Mouse (Mus musculus): ENCODE data around the gene Chp2.
"Not testable (repeated sequence)": the region's sequence is repeated elsewhere in the genome, so short reads cannot be mapped to it uniquely, and the experiment has no call there.

Chp2 gene

DNA sequence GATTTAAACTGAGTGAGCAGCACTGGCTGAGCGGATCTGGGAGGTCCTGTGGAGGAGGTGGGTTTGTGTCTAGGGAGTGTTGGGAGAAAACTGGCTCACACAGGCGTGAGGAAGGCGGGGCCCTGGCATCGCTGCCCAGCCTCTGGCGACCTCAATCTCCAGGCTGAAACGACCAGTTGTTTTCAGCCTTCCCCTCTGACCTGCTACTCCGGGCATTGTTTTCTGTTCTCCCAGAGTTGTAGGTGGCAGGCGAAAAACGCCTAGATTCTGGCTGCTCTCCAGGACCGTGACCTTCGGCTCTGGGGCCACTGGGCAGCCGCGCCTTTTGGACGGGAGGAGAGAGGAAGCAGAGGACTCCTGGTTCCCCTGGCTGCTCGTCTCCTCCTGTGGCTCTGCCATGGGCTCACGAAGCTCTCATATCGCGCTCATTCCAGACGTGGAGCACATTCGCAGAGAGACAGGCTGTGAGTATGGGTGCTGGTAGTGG, at the start of gene Chp2:
Gene Chp2 (plus strand): TSS at position 182 of the 487 bp plus-strand sequence.
- no peak for DNase-seq

DNA sequence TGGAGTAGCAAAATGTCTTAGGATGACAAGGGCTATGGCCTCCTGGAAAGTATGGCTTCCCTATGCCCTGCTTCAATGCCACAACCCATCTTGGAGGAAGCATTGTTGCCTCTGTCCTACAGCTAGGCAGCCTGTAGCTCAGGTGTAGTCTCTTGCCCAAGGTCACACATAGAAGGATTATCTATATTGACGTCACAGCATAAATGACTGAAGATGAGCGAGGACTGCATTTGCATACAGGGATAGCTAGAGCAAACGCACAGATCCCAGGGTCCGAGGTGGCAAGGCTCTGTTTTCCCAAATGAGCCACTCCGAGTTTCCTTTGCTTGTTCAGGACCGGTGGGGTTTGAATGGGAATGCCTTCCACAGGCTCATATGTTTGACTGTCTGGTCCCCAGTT, 48.6 kb upstream of the Chp2 start:
- DNase-seq, result no peak

DNA sequence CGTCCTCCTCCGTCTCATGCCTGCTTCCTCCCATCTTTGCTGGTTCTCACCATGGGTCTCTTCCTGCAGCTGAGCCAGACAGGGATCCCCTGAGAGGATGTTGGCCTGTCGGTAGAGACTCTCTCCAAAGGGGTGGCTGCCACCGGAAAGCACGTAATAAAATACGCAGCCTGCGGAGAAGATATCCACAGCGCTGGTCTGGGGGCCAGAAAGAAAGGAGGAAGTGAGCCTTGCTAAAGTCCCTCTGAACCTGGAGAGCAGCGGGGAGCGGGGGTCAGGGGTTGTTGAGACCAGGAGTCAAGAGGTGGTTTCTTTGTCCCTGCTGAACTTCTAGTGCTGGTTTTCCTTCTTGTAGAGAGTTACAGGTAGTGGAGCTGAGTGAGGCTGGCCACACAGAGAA, 47.7 kb upstream of the Chp2 start:
- no peak for DNase-seq

DNA sequence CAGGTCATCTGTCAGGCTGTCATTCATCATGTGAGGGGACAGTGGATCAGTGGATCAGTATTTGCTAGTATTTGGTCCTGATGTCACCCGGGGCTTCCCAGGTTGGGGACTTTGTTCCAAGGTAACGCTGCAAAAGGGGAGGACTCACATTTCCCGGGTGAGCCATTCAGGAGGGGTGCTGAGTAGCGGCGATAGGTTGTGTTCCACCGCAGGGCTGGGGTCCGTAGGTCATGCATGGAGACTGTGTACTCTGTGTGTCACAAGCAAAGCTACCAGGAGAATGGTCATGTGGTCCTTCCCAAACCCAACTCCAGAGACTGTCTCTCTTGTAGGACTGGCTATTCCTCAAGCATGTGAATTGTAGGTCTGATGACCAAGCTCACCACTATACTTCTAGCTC, 38.6 kb upstream of the Chp2 start:
- no peak for DNase-seq

DNA sequence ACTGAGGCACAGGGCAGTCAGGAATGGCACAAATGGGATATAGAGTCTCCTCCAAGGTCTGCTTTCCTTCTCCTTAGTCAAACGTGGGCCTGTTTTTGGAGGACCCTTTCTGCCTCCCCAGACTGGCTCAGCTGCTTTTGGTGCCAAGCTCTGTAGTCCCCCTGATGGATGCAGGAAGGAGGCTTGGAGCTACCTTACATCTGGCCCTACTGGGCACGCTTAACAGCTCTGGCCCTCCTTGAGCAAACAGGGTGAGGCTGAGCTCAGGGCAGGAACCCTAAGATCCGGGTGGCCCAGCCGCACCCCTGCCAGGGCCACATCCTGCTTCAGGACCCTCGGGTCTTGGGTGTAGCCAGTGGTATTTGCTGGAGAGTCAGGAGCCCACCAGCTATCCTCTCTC, 34.7 kb upstream of the Chp2 start:
- DNase-seq, result no peak

- no peak for DNase-seq
Observed at GRCm38 (mm10) chr7:122186043-122186442, 33.3 kb upstream of the Chp2 start, which contains the start of gene Ern2. Ern2 (minus strand) TSS chr7:122186207.

DNA sequence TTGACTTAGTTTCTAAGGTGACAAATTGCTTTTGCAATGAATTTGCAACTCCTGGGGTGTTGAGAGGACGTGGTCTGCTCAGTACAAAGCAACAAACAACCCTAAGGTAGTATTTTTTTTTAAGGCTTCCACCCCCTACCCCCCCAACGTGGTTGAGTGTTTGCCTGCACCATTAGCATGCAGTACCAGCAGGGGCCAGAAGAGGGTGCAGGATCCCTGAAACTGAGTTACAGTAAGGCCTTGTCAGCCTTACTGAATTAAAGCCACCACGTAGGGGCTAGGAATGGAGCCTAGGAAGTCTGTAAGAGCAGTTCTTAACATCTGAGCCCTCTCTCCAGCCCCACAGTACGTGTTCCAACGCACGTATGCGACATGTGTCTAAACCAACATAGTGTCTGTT, 29.8 kb upstream of the Chp2 start:
- DNase-seq, result peak; percentile 61

GRCm38 (mm10) chr7:122191097-122191496, 28.2 kb upstream of the Chp2 start:
- no peak for DNase-seq

DNA sequence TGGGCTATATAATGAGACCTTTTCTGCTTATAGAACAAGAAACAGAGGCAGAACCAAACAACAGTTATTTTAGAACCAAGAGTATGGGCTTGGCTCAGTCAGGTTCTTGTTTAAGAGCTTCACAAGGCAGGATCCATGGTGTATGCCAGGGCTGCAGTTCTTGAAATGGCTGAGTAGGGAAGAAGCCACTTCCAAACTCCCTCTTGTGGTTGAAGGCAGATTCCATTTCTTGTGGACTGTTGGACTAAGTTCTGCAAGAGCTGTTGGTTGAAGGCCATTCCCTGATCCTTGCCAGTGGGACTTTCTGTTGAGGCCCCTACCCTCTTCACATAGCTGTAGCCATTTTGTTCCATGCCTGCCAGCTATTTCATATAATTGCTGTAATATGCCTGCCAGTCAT, 25.4 kb upstream of the Chp2 start:
- no peak for DNase-seq

DNA sequence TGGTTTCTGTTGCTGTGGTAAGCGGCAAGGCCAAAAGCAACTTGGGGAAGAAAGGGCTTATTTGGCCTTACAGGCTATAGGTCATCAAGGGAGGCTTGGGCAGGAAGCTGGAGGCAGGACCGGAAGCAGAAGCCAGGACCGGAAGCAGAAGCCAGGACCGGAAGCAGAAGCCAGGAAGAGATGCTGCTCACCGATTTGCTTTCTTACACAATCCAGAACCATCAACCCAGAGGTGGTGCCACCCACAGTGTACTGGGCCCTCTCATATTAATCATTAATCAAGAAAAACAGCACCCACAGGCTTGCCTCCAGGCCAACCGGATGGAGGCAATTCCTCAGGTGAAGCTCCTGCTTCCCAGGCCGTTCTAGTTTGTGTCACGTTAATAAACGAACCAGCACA, 22.5 kb upstream of the Chp2 start:
- DNase-seq, result no peak

GRCm38 (mm10) chr7:122197306-122197705, 22.0 kb upstream of the Chp2 start:
- DNase-seq, result peak; percentile 66

- DNase-seq, result peak; percentile 28
Observed at GRCm38 (mm10) chr7:122199296-122199695, 20.0 kb upstream of the Chp2 start.

DNA sequence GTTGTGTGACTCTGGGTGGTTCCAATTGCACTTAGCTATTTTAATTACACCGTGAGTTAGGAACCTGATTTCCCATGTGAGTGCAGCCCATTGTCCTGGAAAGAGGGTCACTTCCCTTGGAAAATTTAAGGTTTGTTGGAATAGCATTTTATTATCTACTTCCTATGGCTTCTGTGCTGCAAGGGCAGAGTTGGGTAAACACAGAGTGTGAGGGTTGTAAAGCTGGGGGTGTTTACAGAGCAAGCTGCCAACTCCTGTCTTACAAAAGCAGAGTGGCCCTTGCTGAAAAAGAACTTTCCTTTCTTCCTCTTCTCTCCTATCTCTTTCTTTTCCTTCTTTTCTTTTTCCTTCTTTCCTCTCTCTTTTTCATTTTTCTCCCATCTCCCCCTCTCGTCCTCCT, 15.4 kb upstream of the Chp2 start:
- no peak for DNase-seq

DNA sequence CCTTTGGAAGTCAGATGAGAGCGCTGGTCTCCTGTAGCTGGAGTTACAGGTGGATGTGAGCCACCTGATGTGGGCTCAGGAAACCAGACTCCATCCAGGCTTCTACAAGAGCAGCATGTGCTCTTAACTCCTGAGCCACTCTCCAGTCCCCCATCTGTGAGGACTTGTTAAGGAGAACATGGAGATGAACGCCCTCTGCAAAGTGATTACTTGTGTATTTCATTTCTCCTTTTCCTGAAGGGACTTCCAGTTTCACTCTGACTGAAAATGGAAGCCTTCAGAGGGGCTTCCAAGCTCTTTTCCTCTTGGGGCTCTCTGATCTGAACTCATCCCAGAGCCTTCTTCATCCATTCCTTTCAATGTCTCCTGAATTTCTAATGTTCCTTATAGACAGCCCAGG, 13.2 kb upstream of the Chp2 start:
- no peak for DNase-seq

DNA sequence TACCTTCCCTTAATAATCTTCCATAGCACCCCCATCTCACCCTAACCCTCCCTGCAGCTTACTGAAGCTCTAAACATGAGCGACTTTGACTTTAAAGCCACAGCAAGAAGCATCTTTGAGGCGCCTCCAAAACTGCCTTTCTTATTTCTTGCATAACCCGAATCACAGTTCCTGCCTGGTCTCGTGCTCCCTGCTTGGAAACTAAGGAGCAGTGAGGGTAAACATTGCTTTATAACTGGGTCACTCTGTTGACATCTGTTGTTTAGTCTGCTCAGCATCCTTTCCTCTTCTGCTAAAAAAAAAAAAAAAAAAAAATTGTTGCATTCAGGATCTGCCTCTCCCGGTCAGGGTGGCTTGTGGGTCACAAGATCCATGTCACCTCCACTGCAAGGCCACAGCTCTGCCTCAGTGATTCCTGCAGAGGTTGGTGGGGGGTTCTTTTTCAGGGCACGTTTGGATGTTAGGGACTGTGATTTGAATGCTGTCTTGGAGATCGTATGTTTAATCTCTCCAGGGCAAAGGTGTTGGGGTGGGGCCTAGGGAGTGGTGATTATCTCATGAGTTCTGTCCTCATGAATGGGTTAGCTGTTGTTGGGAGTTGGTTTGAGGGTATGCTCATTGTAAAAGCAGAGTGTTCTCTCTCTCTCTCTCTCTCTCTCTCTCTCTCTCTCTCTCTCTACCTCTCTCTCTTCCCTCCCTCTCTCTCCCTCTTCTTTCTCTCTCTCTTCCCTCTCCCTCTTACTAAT, 10.8 kb upstream of the Chp2 start:
- no peak for DNase-seq

GRCm38 (mm10) chr7:122226020-122226742, 6.9 kb downstream of the Chp2 start:
- no peak for DNase-seq

GRCm38 (mm10) chr7:122226744-122227143, 7.4 kb downstream of the Chp2 start:
- DNase-seq, result no peak

DNA sequence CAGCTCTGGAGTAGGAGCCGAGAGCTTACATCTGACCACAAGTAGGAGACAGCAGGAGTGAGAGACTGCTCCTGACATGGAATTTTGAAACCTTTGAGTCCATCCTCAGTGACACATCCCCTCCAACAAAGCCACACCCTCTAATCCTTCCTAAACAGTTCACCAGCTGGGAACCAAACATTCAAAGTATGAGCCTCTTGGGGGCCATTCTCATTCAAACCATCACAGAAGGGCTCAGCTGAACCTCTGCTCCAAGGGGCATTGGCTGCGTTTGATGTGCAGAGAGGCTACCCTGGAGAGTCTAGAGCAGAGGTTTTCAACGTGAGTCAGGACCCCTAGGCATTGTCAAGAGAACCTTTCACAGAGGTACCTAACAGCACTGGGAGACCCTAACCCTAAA, 10.0 kb downstream of the Chp2 start:
- no peak for DNase-seq

DNA sequence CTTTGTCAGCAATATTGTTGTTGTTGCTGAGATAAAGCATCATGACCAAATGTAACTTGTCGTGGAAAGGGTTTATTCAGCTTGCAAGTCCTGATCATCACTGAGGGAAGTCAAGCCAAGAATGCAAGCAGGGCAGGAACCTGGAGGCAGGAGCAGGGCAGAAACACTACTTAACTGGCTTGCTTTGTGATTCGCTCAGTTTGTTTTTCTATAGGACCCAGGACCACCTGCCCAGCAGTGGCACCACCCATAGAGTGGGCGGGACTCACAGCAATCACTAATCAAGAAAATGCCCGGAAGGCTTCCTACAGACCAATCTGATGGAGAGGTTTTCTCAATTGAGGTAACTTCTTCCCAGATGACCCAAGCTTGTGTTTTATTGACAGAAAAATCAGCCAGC, 10.6 kb downstream of the Chp2 start:
- DNase-seq, result no peak

GRCm38 (mm10) chr7:122230866-122231265, 11.6 kb downstream of the Chp2 start:
- no peak for DNase-seq

DNA sequence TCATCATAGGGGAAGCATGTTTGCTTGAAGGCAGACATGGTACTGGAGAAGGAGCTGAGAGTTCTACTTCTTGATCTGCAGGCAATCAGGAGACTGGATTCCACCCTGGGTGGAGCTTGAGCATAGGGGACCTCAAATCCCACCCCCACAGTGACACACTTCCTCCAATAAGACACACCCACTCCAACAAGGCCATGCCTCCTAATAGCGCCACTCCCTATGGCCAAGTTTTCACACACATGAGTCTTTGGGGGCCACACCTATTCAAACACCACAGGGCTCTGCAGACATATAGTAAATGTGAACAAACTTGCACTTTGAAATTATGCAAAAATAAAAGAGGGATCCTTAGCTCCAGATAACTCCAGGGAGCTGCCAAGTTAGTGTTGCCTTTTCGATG, 19.6 kb downstream of the Chp2 start:
- DNase-seq, result no peak

DNA sequence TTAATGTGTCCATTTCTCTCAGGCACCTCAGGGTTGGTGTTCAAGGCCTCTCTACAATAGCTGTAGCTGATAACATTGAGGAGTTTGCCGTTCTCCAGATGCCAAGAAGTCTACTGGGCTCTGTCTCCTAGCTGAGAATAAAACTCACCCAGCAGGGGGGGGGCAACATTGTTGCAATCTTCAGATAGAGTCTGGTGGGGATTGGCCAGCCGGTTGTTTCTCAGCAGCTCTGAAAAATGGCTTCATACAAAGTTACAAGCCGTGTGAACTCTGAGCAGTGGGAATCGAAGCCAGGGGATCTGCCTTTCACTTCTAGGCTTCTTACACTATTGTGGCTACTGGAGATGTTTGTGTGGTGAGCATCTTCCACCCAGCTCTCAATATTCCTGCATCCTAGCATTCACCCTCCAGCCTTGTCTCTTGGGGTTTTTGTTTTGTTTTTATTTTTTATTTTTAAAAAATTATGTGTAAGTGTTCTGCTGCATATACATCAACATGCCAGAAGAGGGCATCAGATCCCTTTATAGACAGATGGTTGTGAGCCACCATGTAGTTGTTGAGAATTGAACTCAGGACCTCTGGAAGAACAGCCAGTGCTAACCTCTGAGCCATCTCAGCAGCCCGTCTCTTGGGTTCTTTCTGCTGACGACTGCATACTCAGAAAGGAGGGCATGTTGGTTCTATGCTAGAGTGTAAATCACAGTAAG, 21.3 kb downstream of the Chp2 start:
- DNase-seq, result no peak

DNA sequence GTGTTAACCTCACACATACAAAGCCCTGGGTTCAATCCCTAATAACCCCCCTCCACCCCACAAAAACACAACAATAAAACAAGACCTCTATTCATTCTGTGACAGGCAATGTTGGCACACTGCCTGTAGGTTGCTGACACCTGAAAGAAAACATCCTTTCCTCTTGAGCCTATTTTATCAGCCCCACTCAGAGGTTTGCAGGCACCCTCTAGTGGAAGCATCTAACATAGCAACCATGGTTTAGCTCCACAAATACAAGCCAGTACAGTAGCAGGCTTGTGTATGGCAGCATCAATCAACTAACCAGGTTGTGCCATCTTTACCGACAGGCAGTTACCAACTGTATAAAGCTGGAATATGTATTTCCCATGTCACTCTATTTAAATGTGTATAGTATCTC, 23.0 kb downstream of the Chp2 start:
- peak; percentile 67 for DNase-seq

DNA sequence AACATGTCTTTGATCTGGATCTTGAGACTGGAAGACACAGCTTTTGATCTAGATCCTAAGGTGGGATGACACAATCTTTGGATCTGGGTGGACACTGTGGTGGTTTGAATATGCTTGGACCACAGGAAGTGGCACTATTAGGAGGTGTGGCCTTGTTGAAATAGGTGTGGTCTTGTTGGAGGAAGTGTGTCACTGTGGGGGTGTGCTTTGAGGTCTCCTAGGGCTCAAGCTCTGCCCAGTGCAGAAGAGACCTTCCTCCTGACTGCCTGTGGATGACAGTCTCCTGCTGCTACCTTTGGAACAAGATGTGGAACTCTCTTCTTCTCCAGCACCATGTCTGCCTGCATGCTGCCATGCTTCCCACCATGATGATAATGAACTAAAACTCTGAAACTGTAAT, 23.4 kb downstream of the Chp2 start:
- not testable (repeated sequence) for DNase-seq
